Mouse (Mus musculus) MEL (cell line): ENCODE measurements around the gene Lrp4.

Experiments used
- CHD1 ChIP-seq: IDR thresholded peaks from 2 replicates; pipeline ENCODE4 v1.6.1; 2012; ENCODE audit warnings: low read depth, mild to moderate bottlenecking, inconsistent platforms, low read length, improper control_type of control experiment
- CTCF ChIP-seq, 3 experiments: IDR thresholded peaks in 2 of 3; conservative IDR thresholded peaks in 1 of 3; 2 replicates each; pipeline ENCODE4 v1.5.1; 2011 to 2012; ENCODE audit warnings: low read length in 3 of 3, low read depth in 2 of 3, mild to moderate bottlenecking in 2 of 3, improper control_type of control experiment in 1 of 3, inconsistent platforms in 1 of 3, mixed read lengths in 1 of 3, moderate library complexity in 1 of 3; ENCODE audit not compliant: control insufficient read depth in 1 of 3, insufficient read depth in 1 of 3, poor library complexity in 1 of 3, severe bottlenecking in 1 of 3
- KAT2A ChIP-seq: conservative IDR thresholded peaks from 2 replicates; pipeline ENCODE4 v1.6.1; 2012; ENCODE audit warnings: low read depth, low read length, improper control_type of control experiment, inconsistent platforms
- MAX ChIP-seq: IDR thresholded peaks from 2 replicates; pipeline ENCODE4 v1.6.1; 2011; ENCODE audit warnings: low read length, improper control_type of control experiment
- MYC ChIP-seq: IDR thresholded peaks from 2 replicates; pipeline ENCODE4 v1.6.1; 2011; ENCODE audit warnings: low read depth, mild to moderate bottlenecking, low read length, improper control_type of control experiment, moderate library complexity
- POLR2A ChIP-seq, 2 experiments: IDR thresholded peaks; 2 replicates each; pipeline ENCODE4 v1.6.1; 2011 to 2012; ENCODE audit warnings: low read length in 2 of 2, mild to moderate bottlenecking in 2 of 2, control low read depth in 1 of 2, improper control_type of control experiment in 1 of 2, low read depth in 1 of 2, moderate library complexity in 1 of 2; ENCODE audit not compliant: control insufficient read depth in 1 of 2, insufficient read depth in 1 of 2, poor library complexity in 1 of 2
- RAD21 ChIP-seq: IDR thresholded peaks from 2 replicates; pipeline ENCODE4 v1.6.1; 2011; ENCODE audit warnings: mild to moderate bottlenecking, low read depth, low read length, improper control_type of control experiment
- RCOR1 ChIP-seq: IDR thresholded peaks from 2 replicates; pipeline ENCODE4 v1.6.1; 2012; ENCODE audit warnings: low read depth, mild to moderate bottlenecking, inconsistent platforms, low read length, improper control_type of control experiment
- ZKSCAN1 ChIP-seq: IDR thresholded peaks from 2 replicates; pipeline ENCODE4 v1.6.1; 2012; ENCODE audit warnings: low read depth, mild to moderate bottlenecking, inconsistent platforms, low read length, improper control_type of control experiment, moderate library complexity

GRCm38 (mm10) chr2:91439271-91439670, 18.0 kb upstream of the Lrp4 start:
- no peak for TF ChIP-seq KAT2A
- TF ChIP-seq CTCF (IDR thresholded peaks at IDR 0.05 in 2 of 3, conservative IDR thresholded peaks at IDR 0.05 in 1 of 3; ENCODE audit: control insufficient read depth in 1 of 3, insufficient read depth in 1 of 3, low read depth in 2 of 3, low read length in 3 of 3, poor library complexity in 1 of 3, severe bottlenecking in 1 of 3): no peak
- no peak for TF ChIP-seq RAD21
- TF ChIP-seq MAX: no peak
- no peak for TF ChIP-seq CHD1
- TF ChIP-seq ZKSCAN1: no peak
- no peak for TF ChIP-seq RCOR1
- no peak for TF ChIP-seq MYC
- TF ChIP-seq POLR2A (IDR thresholded peaks at IDR 0.05; ENCODE audit: control insufficient read depth in 1 of 2, insufficient read depth in 1 of 2, low read depth in 1 of 2, low read length in 2 of 2, poor library complexity in 1 of 2): no peak
